Mouse (Mus musculus) adrenal gland, adult (tissue): ENCODE data around the gene Cntnap2.

Experiments used
- DNase-seq, 2 experiments: peaks; one replicate each; pipeline ENCODE4 v3.0.0; 2022 to 2023; ENCODE audit warnings: low spot score in 1 of 2; ENCODE audit not compliant: inconsistent age in 2 of 2

The Cntnap2 gene

GRCm38 (mm10) chr6:45323505-45323904 lies 264.3 kb downstream of the Cntnap2 start:
- peak; percentile 11 to 70 for DNase-seq

- DNase-seq, result no peak
These were observed 268.9 kb downstream of the Cntnap2 start for GRCm38 (mm10) chr6:45327952-45328485.

GRCm38 (mm10) chr6:45345396-45345795 lies 286.2 kb downstream of the Cntnap2 start:
- no peak for DNase-seq

- no peak for DNase-seq
These were observed 286.8 kb downstream of the Cntnap2 start for GRCm38 (mm10) chr6:45345953-45346352.

- no peak for DNase-seq
These were observed 307.3 kb downstream of the Cntnap2 start for GRCm38 (mm10) chr6:45366442-45366841.

- no peak for DNase-seq
These were observed 322.0 kb downstream of the Cntnap2 start for GRCm38 (mm10) chr6:45381126-45381525.

- DNase-seq, result no peak
These were observed 329.9 kb downstream of the Cntnap2 start for GRCm38 (mm10) chr6:45389034-45389433.

GRCm38 (mm10) chr6:45413629-45414028 lies 354.5 kb downstream of the Cntnap2 start:
- no peak for DNase-seq

GRCm38 (mm10) chr6:45455424-45455823 lies 396.3 kb downstream of the Cntnap2 start:
- no peak for DNase-seq

GRCm38 (mm10) chr6:45518221-45518620 lies 459.1 kb downstream of the Cntnap2 start:
- DNase-seq, result no peak

GRCm38 (mm10) chr6:45536999-45537398 lies 477.8 kb downstream of the Cntnap2 start:
- no peak for DNase-seq

- no peak for DNase-seq
These were observed 485.2 kb downstream of the Cntnap2 start for GRCm38 (mm10) chr6:45544319-45544875.

GRCm38 (mm10) chr6:45559724-45560123 lies 500.6 kb downstream of the Cntnap2 start:
- no peak for DNase-seq

- DNase-seq, result peak in 1 of 2 experiments; percentile 29
These were observed 525.4 kb downstream of the Cntnap2 start for GRCm38 (mm10) chr6:45584467-45585094.

GRCm38 (mm10) chr6:45589084-45589483 lies 529.9 kb downstream of the Cntnap2 start:
- DNase-seq, result no peak

GRCm38 (mm10) chr6:45647017-45647416 lies 587.9 kb downstream of the Cntnap2 start:
- peak in 1 of 2 experiments; percentile 23 for DNase-seq

- no peak for DNase-seq
These were observed 589.3 kb downstream of the Cntnap2 start for GRCm38 (mm10) chr6:45648419-45648818.

- no peak for DNase-seq
These were observed 641.1 kb downstream of the Cntnap2 start for GRCm38 (mm10) chr6:45700287-45700686.

- DNase-seq, result no peak
These were observed 732.5 kb downstream of the Cntnap2 start for GRCm38 (mm10) chr6:45791612-45792011.

GRCm38 (mm10) chr6:45841626-45842341 lies 782.6 kb downstream of the Cntnap2 start:
- DNase-seq, result no peak

- no peak for DNase-seq
These were observed 784.6 kb downstream of the Cntnap2 start for GRCm38 (mm10) chr6:45843736-45844135.

GRCm38 (mm10) chr6:45871409-45871992 lies 812.3 kb downstream of the Cntnap2 start:
- no peak for DNase-seq
